Mouse (Mus musculus) gastrocnemius, postnatal 25 days (tissue): ENCODE results near the gene Klra3. TPM values are rescaled to one million over a fixed set of nuclear protein-coding genes. Genes with fewer than 3 reads are reported as not detected.
"Not testable (repeated sequence)": the region's sequence is repeated elsewhere in the genome, so short reads cannot be mapped to it uniquely, and the experiment has no call there.

Source experiments
- DNase-seq: peaks from one replicate; pipeline ENCODE4 v3.0.0; 2022
- long read RNA-seq, 2 experiments: library from polyadenylated mRNA; stranded (forward); transcript quantifications; one replicate each; pipeline ENCODE4 v2.0.0; 2021
- total RNA-seq, 2 experiments: library from RNA; stranded (reverse); gene quantifications; 1 replicate in 1 of 2; 2 replicates in 1 of 2; pipeline ENCODE4 v1.2.3; 2021

The Klra3 gene
- not detected for total RNA-seq
- long read RNA-seq, experiment 1 = 0 reads
- long read RNA-seq, experiment 2 = 0 reads

DNA sequence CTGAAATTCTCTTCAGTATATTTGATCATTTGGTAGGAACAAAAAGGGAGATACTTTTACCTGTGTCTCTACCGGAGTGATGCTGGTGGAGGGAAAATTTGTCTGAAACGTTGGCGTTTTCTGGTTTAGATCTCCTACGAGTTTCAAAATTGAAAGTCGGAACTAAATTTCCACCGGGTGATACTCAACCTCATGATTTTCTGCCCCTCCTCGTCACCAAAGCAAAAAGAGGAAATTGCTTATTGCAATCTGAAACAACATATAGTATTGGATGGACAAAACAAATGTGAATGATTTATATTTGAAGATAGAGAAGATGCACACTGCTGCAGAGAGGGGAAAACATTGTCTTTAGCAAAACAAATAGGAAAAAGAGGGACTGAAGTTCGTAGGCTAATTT, at the start of gene Klra3:
Gene Klra3, minus strand, starts transcription at position 164 of the 400 bp plus-strand sequence.
- no peak for DNase-seq

GRCm38 (mm10) chr6:130386750-130387149, 49.4 kb upstream of the Klra3 start, which contains the start of gene Klra1:
TSS of gene Klra1 (minus strand) at chr6:130386874.
- no peak for DNase-seq

DNA sequence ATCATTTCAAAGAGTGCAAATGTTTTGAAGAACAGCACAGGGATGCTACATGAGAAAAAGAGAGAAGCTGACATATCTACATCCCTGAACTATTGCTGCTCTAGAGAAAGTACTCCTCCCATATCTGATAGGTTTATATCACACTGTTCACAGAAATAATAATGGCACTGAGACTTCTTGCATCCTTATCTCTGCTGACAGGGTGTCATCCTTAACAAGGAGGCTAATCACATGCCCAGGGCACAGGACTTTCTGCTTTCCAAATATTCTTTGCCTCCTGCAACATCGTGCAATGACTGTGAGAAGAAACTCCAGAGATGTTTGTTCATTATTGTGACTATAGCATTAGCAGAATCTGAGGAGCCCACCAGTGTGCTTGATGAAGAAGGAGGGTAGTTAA, 48.4 kb upstream of the Klra3 start:
- DNase-seq = no peak

DNA sequence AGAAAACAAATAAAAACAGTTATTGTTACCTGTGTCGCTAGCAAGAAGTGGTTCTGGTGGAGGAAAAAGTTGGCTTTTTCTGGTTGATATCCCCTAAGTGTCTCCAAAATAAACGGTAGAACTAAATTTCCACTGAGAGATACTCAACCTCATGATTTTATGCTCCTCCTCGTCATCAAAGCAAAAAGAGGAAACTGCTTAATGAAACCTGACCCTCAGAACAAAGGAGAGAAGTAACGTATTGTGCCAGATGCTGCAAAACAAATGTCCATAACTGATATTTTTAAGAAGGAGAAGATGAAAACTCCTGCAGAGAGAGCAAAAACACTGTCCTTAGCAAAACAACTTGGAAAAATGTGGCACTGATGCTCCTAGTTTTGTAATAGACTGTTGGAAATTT, 45.0 kb upstream of the Klra3 start:
- no peak for DNase-seq

GRCm38 (mm10) chr6:130345381-130345780, 8.0 kb upstream of the Klra3 start:
- not testable (repeated sequence) for DNase-seq

DNA sequence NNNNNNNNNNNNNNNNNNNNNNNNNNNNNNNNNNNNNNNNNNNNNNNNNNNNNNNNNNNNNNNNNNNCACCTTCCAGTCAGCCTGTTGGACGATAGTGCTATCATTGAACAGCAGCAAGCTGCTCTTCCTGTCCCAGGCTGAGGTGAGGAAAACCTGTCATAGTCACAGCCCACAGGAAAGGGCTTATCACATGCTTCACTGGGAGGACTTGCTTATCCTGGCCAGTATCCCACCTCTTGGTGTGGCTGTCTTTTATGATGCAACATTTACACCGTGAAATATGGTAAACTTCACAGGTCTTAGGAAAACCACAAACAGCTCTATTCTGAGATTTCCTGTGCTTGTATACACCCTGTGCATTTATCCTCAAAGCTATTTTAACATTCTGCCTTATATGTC, 4.6 kb upstream of the Klra3 start:
- not testable (repeated sequence) for DNase-seq

- DNase-seq = no peak
These were observed 49.3 kb downstream of the Klra3 start for GRCm38 (mm10) chr6:130287984-130288649.

GRCm38 (mm10) chr6:130281828-130282227, 55.5 kb downstream of the Klra3 start, which contains the start of gene Klra10:
TSS of gene Klra10 (minus strand) at chr6:130281928.
- not testable (repeated sequence) for DNase-seq

Other genes starting within 250 kb of the Klra3 start
- not detected for gene Klra8, start 207.7 kb downstream of the Klra3 start, total RNA-seq
- gene Klra9, start 144.5 kb downstream of the Klra3 start, total RNA-seq = not detected
- not detected for gene Klra7, start 104.3 kb downstream of the Klra3 start, total RNA-seq
- gene Klra10, start 55.6 kb downstream of the Klra3 start, total RNA-seq = not detected
- not detected for gene Klra1, start 49.3 kb upstream of the Klra3 start, total RNA-seq